Mouse (Mus musculus): ENCODE measurements around the gene Nfia.

DNA sequence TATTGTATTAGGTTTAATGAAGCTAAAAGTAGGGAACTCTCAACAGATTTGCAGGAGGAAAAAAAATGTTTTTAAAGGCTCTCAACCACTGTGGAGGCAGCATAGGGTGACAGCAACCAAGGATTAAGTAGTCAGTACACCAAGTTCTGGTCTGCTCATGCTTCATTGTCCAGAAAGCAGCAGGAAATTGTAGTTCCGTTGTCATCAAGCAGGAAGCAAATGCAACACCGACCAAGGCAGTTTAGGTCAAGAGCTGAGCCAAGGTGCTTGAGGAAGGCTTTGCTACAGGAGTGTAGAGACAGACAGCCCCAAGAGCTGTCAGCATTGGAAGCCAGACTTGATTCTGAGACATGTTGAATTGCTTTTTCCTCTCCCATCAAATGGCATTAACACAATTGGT lies 342.4 kb downstream of the Nfia start:
- TF ChIP-seq CTCF (IDR thresholded peaks at IDR 0.05; ENCODE audit: borderline replicate concordance, insufficient read depth, low read depth, low read length) (no peak), POLR2A (IDR thresholded peaks at IDR 0.05; ENCODE audit: borderline replicate concordance, insufficient read depth, low read length) (no peak)
